Mouse (Mus musculus): ENCODE results near the gene Msh4.
"Not testable (repeated sequence)": the region's sequence is repeated elsewhere in the genome, so short reads cannot be mapped to it uniquely, and the experiment has no call there.

The Msh4 gene

GRCm38 (mm10) chr3:153849368-153850015 lies 56.4 kb downstream of the Msh4 start:
- DNase-seq (ENCODE audit: low spot score): peak; percentile 71

GRCm38 (mm10) chr3:153847207-153847733 lies 58.7 kb downstream of the Msh4 start:
- DNase-seq (ENCODE audit: low spot score): no peak

- no peak for DNase-seq (ENCODE audit: low spot score)
These were observed 59.8 kb downstream of the Msh4 start for GRCm38 (mm10) chr3:153846109-153846508.

GRCm38 (mm10) chr3:153845500-153845899 lies 60.4 kb downstream of the Msh4 start:
- DNase-seq (ENCODE audit: low spot score): no peak

- DNase-seq (ENCODE audit: low spot score): no peak
These were observed 61.2 kb downstream of the Msh4 start for GRCm38 (mm10) chr3:153844757-153845156.

- no peak for DNase-seq (ENCODE audit: low spot score)
These were observed 61.9 kb downstream of the Msh4 start, which contains the start of gene Asb17 for GRCm38 (mm10) chr3:153844030-153844429. Asb17 (plus strand) TSS chr3:153844209.

GRCm38 (mm10) chr3:153837593-153837992 lies 68.3 kb downstream of the Msh4 start:
- DNase-seq (ENCODE audit: low spot score): no peak

- DNase-seq (ENCODE audit: low spot score): no peak
These were observed 69.6 kb downstream of the Msh4 start for GRCm38 (mm10) chr3:153836316-153836715.

GRCm38 (mm10) chr3:153835455-153836086 lies 70.4 kb downstream of the Msh4 start:
- DNase-seq (ENCODE audit: low spot score): peak; percentile 48

- no peak for DNase-seq (ENCODE audit: low spot score)
These were observed 71.9 kb downstream of the Msh4 start for GRCm38 (mm10) chr3:153834071-153834470.

- no peak for DNase-seq (ENCODE audit: low spot score)
These were observed 73.3 kb downstream of the Msh4 start for GRCm38 (mm10) chr3:153832654-153832945.

- peak; percentile 39 for DNase-seq (ENCODE audit: low spot score)
These were observed 73.9 kb downstream of the Msh4 start for GRCm38 (mm10) chr3:153831873-153832653.

GRCm38 (mm10) chr3:153831014-153831872 lies 74.7 kb downstream of the Msh4 start:
- peak; percentile 18 for DNase-seq (ENCODE audit: low spot score)

- DNase-seq (ENCODE audit: low spot score): not testable (repeated sequence)
These were observed 76.2 kb downstream of the Msh4 start for GRCm38 (mm10) chr3:153829788-153830187.

- peak; percentile 57 for DNase-seq (ENCODE audit: low spot score)
These were observed 79.3 kb downstream of the Msh4 start for GRCm38 (mm10) chr3:153826616-153827015.

GRCm38 (mm10) chr3:153825197-153825596 lies 80.7 kb downstream of the Msh4 start:
- no peak for DNase-seq (ENCODE audit: low spot score)

GRCm38 (mm10) chr3:153823671-153824515 lies 82.0 kb downstream of the Msh4 start:
- DNase-seq (ENCODE audit: low spot score): no peak

GRCm38 (mm10) chr3:153819438-153819837 lies 86.5 kb downstream of the Msh4 start:
- no peak for DNase-seq (ENCODE audit: low spot score)

- no peak for DNase-seq (ENCODE audit: low spot score)
These were observed 87.2 kb downstream of the Msh4 start for GRCm38 (mm10) chr3:153818723-153819122.

- DNase-seq (ENCODE audit: low spot score): no peak
These were observed 88.5 kb downstream of the Msh4 start for GRCm38 (mm10) chr3:153817376-153817890.

GRCm38 (mm10) chr3:153814026-153814425 lies 91.9 kb downstream of the Msh4 start:
- no peak for DNase-seq (ENCODE audit: low spot score)
